Mouse (Mus musculus) mouse embryonic stem cell (cell line): ENCODE data around the gene Shank2.

Experiments
- in situ Hi-C, 2 experiments: fragments of 300-500 bp; cut with MboI; formaldehyde crosslinking; loops; 1 replicate in 1 of 2; 3 replicates in 1 of 2; pipeline ENCODE4 v1.14.3; 2019 to 2020; ENCODE audit warnings: low sequenced_read_pairs in 2 of 2, low pct_unique_long_range_greater_than_20kb in 1 of 2, mixed read lengths in 1 of 2; ENCODE audit not compliant: unreplicated experiment in 1 of 2

Gene Shank2

GRCm38 (mm10) chr7:144001628-144002027 is at the start of gene Shank2:
TSS of gene Shank2 (plus strand) at chr7:144001928.
- in situ Hi-C loops = no loop called here

GRCm38 (mm10) chr7:143952130-143952529 is 49.6 kb upstream of the Shank2 start:
- in situ Hi-C loops = no loop called here

GRCm38 (mm10) chr7:143956575-143957295 is 45.0 kb upstream of the Shank2 start:
- in situ Hi-C loops = no loop called here

GRCm38 (mm10) chr7:143958030-143958565 is 43.6 kb upstream of the Shank2 start:
- in situ Hi-C loops = no loop called here

GRCm38 (mm10) chr7:143963813-143964212 is 37.9 kb upstream of the Shank2 start:
- in situ Hi-C loops = no loop called here

GRCm38 (mm10) chr7:143966621-143967020 is 35.1 kb upstream of the Shank2 start:
- in situ Hi-C loops = no loop called here

GRCm38 (mm10) chr7:143977491-143977830 is 24.3 kb upstream of the Shank2 start:
- in situ Hi-C loops = no loop called here

GRCm38 (mm10) chr7:143977831-143978682 is 23.7 kb upstream of the Shank2 start:
- in situ Hi-C loops = no loop called here

- in situ Hi-C loops = no loop called here
Measured at GRCm38 (mm10) chr7:143978741-143979371, 22.9 kb upstream of the Shank2 start.

GRCm38 (mm10) chr7:143979986-143980385 is 21.7 kb upstream of the Shank2 start:
- in situ Hi-C loops = no loop called here

GRCm38 (mm10) chr7:143986281-143986680 is 15.4 kb upstream of the Shank2 start:
- in situ Hi-C loops = no loop called here

- in situ Hi-C loops = no loop called here
Measured at GRCm38 (mm10) chr7:143991160-143991559, 10.6 kb upstream of the Shank2 start.

- in situ Hi-C loops = no loop called here
Measured at GRCm38 (mm10) chr7:143999073-143999472, 2.7 kb upstream of the Shank2 start.

- in situ Hi-C loops = no loop called here
Measured at GRCm38 (mm10) chr7:144003471-144003870, 1.7 kb downstream of the Shank2 start.

GRCm38 (mm10) chr7:144008079-144008478 is 6.4 kb downstream of the Shank2 start:
- in situ Hi-C loops = no loop called here

GRCm38 (mm10) chr7:144008985-144009384 is 7.3 kb downstream of the Shank2 start:
- in situ Hi-C loops = no loop called here

GRCm38 (mm10) chr7:144014485-144014884 is 12.8 kb downstream of the Shank2 start:
- in situ Hi-C loops = no loop called here

GRCm38 (mm10) chr7:144021801-144022200 is 20.1 kb downstream of the Shank2 start:
- in situ Hi-C loops = no loop called here

- in situ Hi-C loops = no loop called here
Measured at GRCm38 (mm10) chr7:144022682-144023081, 21.0 kb downstream of the Shank2 start.
